Mouse (Mus musculus): Measurements from ENCODE around the gene Serac1. TPM values are rescaled to one million over a fixed set of nuclear protein-coding genes. Genes with fewer than 3 reads are reported as not detected.

Gene Serac1
- polyA plus RNA-seq, 1 experiment from 2014 or later, result 4.7 TPM

DNA sequence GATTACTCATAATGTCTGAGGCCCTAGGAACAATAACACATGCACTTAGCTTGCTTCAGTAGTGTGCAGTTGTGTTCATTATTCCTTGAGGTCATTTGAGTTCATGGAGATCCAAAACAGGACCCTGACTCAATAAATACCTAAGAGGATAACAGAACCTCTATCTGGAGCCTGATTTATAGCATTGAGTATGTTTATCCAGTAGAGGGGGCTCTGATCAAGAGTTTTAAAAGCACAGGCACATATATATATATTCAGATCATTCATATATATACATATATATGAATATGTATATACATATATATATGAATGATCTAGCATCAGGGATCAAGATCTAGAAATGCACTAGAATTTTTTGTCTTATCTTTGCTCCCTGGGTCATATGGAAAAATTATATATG, 16.0 kb upstream of the Serac1 start:
- Histone ChIP-seq H3K9ac (ENCODE audit: low read length) (no peak overlapping the region), H3K27ac (replicated peaks; ENCODE audit: low read depth, low read length) (no peak overlapping the region), H3K4me3 (ENCODE audit: low read depth, low read length) (no peak overlapping the region), H3K27me3 (ENCODE audit: control insufficient read depth, insufficient read depth, low read length) (no peaks in the 10 kb centered on the region), H3K4me1 (ENCODE audit: control insufficient read depth, insufficient read depth, low read length) (no peaks in the 10 kb centered on the region), H3K9me3 (ENCODE audit: control insufficient read depth, low read length) (no peaks in the 10 kb centered on the region), H3K4me2 (ENCODE audit: low read depth, severe bottlenecking) (no peak overlapping the region), H3K36me3 (ENCODE audit: control insufficient read depth, insufficient read depth, low read length) (no peaks in the 10 kb centered on the region)
- ATAC-seq (ENCODE audit: insufficient number of reproducible peaks, low FRiP score, low TSS enrichment, low read depth), result no peak
- no peak for DNase-seq (ENCODE audit: low spot score)

- Histone ChIP-seq H3K4me1 (ENCODE audit: control insufficient read depth, insufficient read depth, low read length) (no peaks in the 10 kb centered on the region), H3K4me2 (ENCODE audit: low read depth, severe bottlenecking) (no peak overlapping the region), H3K9me3 (ENCODE audit: control insufficient read depth, low read length) (no peaks in the 10 kb centered on the region), H3K9ac (ENCODE audit: low read length) (no peak overlapping the region), H3K27me3 (ENCODE audit: control insufficient read depth, insufficient read depth, low read length) (no peaks in the 10 kb centered on the region), H3K4me3 (ENCODE audit: low read depth, low read length) (no peak overlapping the region), H3K27ac (replicated peaks; ENCODE audit: low read depth, low read length) (no peak overlapping the region), H3K36me3 (ENCODE audit: control insufficient read depth, insufficient read depth, low read length) (no peaks in the 10 kb centered on the region)
- ATAC-seq (ENCODE audit: insufficient number of reproducible peaks, low FRiP score, low TSS enrichment, low read depth) (no peak), DNase-seq (ENCODE audit: low spot score) (no peak)
- 91% methylated on average over 6 of the region's 6 CpGs for WGBS
Measured at GRCm38 (mm10) chr17:6091604-6092003, 12.1 kb upstream of the Serac1 start.

DNA sequence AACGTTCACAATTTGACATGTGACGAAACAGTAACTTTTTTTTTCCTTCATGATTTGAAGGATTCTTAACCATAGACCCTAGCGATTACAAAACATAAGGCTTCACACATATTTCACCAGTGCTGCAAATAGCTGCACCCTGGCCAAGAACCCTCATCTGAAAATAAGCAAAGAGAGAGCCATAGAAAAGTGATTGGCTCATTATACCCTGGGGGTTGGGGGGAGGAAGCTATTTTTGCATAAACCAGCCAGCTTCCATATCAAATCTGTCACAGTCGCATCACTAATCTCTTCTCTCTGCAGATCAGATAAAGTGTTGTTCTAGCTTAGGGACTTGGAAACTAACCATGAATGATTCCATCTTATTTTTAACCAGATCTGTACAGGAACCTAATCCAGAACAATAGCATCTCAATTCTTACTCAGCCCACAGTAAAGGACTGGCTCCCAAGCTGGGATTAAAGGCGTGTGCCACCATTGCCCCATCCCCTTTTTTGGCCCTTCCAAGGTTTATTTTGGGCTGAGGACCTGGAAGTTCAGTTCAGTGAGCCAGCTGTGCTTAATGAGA, 3.9 kb upstream of the Serac1 start:
- H3K27ac ChIP-seq (replicated peaks; ENCODE audit: low read depth, low read length), result no peak overlapping the region
- no peak for DNase-seq (ENCODE audit: low spot score)
- no peak overlapping the region for H3K4me2 ChIP-seq (ENCODE audit: low read depth, severe bottlenecking)
- no peaks in the 10 kb centered on the region for H3K4me1 ChIP-seq (ENCODE audit: control insufficient read depth, insufficient read depth, low read length)
- no peaks in the 10 kb centered on the region for H3K27me3 ChIP-seq (ENCODE audit: control insufficient read depth, insufficient read depth, low read length)
- H3K4me3 ChIP-seq (ENCODE audit: low read depth, low read length), result no peak overlapping the region
- WGBS, result 91% methylated on average over 5 of the region's 5 CpGs
- no peak overlapping the region for H3K9ac ChIP-seq (ENCODE audit: low read length)
- ATAC-seq (ENCODE audit: insufficient number of reproducible peaks, low FRiP score, low TSS enrichment, low read depth), result no peak
- H3K36me3 ChIP-seq (ENCODE audit: control insufficient read depth, insufficient read depth, low read length), result peaks cover 4% of the 10 kb centered on the region; the same call in 1 of the 2 replicates
- H3K9me3 ChIP-seq (ENCODE audit: control insufficient read depth, low read length), result no peaks in the 10 kb centered on the region

GRCm38 (mm10) chr17:6073405-6073804, 6.1 kb downstream of the Serac1 start:
- WGBS, result 39% methylated on average over 7 of the region's 7 CpGs
- ATAC-seq (ENCODE audit: insufficient number of reproducible peaks, low FRiP score, low TSS enrichment, low read depth), result no peak
- Histone ChIP-seq H3K4me2 (ENCODE audit: low read depth, severe bottlenecking) (no peak overlapping the region), H3K4me1 (ENCODE audit: control insufficient read depth, insufficient read depth, low read length) (no peaks in the 10 kb centered on the region), H3K27me3 (ENCODE audit: control insufficient read depth, insufficient read depth, low read length) (no peaks in the 10 kb centered on the region), H3K36me3 (ENCODE audit: control insufficient read depth, insufficient read depth, low read length) (no peaks in the 10 kb centered on the region; the same call in 1 of the 2 replicates), H3K9me3 (ENCODE audit: control insufficient read depth, low read length) (no peaks in the 10 kb centered on the region), H3K4me3 (ENCODE audit: low read depth, low read length) (no peak overlapping the region), H3K9ac (ENCODE audit: low read length) (no peak overlapping the region), H3K27ac (replicated peaks; ENCODE audit: low read depth, low read length) (no peak overlapping the region)
- no peak for DNase-seq (ENCODE audit: low spot score)

GRCm38 (mm10) chr17:6069866-6070265, 9.7 kb downstream of the Serac1 start:
- 94% methylated on average over 6 of the region's 6 CpGs for WGBS
- no peak overlapping the region for H3K4me3 ChIP-seq (ENCODE audit: low read depth, low read length)
- no peak overlapping the region for H3K27ac ChIP-seq (replicated peaks; ENCODE audit: low read depth, low read length)
- H3K9ac ChIP-seq (ENCODE audit: low read length), result no peak overlapping the region
- H3K36me3 ChIP-seq (ENCODE audit: control insufficient read depth, insufficient read depth, low read length), result no peaks in the 10 kb centered on the region; the same call in 1 of the 2 replicates
- no peaks in the 10 kb centered on the region for H3K4me1 ChIP-seq (ENCODE audit: control insufficient read depth, insufficient read depth, low read length)
- H3K9me3 ChIP-seq (ENCODE audit: control insufficient read depth, low read length), result no peaks in the 10 kb centered on the region
- DNase-seq (ENCODE audit: low spot score) (no peak), ATAC-seq (ENCODE audit: insufficient number of reproducible peaks, low FRiP score, low TSS enrichment, low read depth) (no peak)
- no peaks in the 10 kb centered on the region for H3K27me3 ChIP-seq (ENCODE audit: control insufficient read depth, insufficient read depth, low read length)
- no peak overlapping the region for H3K4me2 ChIP-seq (ENCODE audit: low read depth, severe bottlenecking)

- ATAC-seq (ENCODE audit: insufficient number of reproducible peaks, low FRiP score, low TSS enrichment, low read depth) (no peak), DNase-seq (ENCODE audit: low spot score) (no peak)
- Histone ChIP-seq H3K9ac (ENCODE audit: low read length) (no peak overlapping the region), H3K27me3 (ENCODE audit: control insufficient read depth, insufficient read depth, low read length) (no peaks in the 10 kb centered on the region), H3K9me3 (ENCODE audit: control insufficient read depth, low read length) (no peaks in the 10 kb centered on the region), H3K36me3 (ENCODE audit: control insufficient read depth, insufficient read depth, low read length) (peaks cover 4% of the 10 kb centered on the region; the same call in 1 of the 2 replicates), H3K27ac (replicated peaks; ENCODE audit: low read depth, low read length) (no peak overlapping the region), H3K4me1 (ENCODE audit: control insufficient read depth, insufficient read depth, low read length) (no peaks in the 10 kb centered on the region), H3K4me2 (ENCODE audit: low read depth, severe bottlenecking) (no peak overlapping the region), H3K4me3 (ENCODE audit: low read depth, low read length) (no peak overlapping the region)
- WGBS, result 93% methylated on average over 7 of the region's 7 CpGs
Measured at GRCm38 (mm10) chr17:6067613-6068012, 11.9 kb downstream of the Serac1 start.

DNA sequence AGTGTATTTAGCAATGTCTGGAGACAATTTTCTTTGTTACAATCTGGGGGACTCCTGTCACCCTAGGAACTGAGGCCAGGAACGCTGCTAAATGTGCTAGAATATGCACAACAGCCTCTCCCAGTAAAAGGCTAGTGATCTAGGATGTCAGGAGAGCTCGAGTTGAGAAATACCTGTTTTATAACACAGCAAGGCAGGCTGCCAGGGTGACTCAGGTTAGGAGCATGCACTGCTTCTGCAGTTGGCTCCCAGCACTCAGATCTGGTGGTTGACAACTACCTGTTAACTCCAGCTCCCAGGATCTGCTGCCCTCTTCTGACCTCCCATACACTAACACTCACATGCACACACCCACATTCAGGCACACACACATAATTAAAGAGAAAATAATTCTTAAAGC, 13.5 kb downstream of the Serac1 start:
- Histone ChIP-seq H3K36me3 (ENCODE audit: control insufficient read depth, insufficient read depth, low read length) (peaks cover 4% of the 10 kb centered on the region; the same call in 1 of the 2 replicates), H3K4me2 (ENCODE audit: low read depth, severe bottlenecking) (no peak overlapping the region), H3K27ac (replicated peaks; ENCODE audit: low read depth, low read length) (no peak overlapping the region), H3K9ac (ENCODE audit: low read length) (no peak overlapping the region), H3K9me3 (ENCODE audit: control insufficient read depth, low read length) (no peaks in the 10 kb centered on the region), H3K27me3 (ENCODE audit: control insufficient read depth, insufficient read depth, low read length) (no peaks in the 10 kb centered on the region), H3K4me1 (ENCODE audit: control insufficient read depth, insufficient read depth, low read length) (no peaks in the 10 kb centered on the region), H3K4me3 (ENCODE audit: low read depth, low read length) (no peak overlapping the region)
- ATAC-seq (ENCODE audit: insufficient number of reproducible peaks, low FRiP score, low TSS enrichment, low read depth) (no peak), DNase-seq (ENCODE audit: low spot score) (no peak)
- WGBS, result 92% methylated on average over 2 of the region's 2 CpGs

- Histone ChIP-seq H3K4me3 (ENCODE audit: low read depth, low read length) (no peak overlapping the region), H3K27ac (replicated peaks; ENCODE audit: low read depth, low read length) (no peak overlapping the region), H3K4me1 (ENCODE audit: control insufficient read depth, insufficient read depth, low read length) (no peaks in the 10 kb centered on the region), H3K36me3 (ENCODE audit: control insufficient read depth, insufficient read depth, low read length) (peaks cover 4% of the 10 kb centered on the region; the same call in 1 of the 2 replicates), H3K9me3 (ENCODE audit: control insufficient read depth, low read length) (no peaks in the 10 kb centered on the region), H3K9ac (ENCODE audit: low read length) (no peak overlapping the region), H3K4me2 (ENCODE audit: low read depth, severe bottlenecking) (no peak overlapping the region), H3K27me3 (ENCODE audit: control insufficient read depth, insufficient read depth, low read length) (no peaks in the 10 kb centered on the region)
- no peak for ATAC-seq (ENCODE audit: insufficient number of reproducible peaks, low FRiP score, low TSS enrichment, low read depth)
- no peak for DNase-seq (ENCODE audit: low spot score)
- 91% methylated on average over 5 of the region's 5 CpGs for WGBS
Measured at GRCm38 (mm10) chr17:6063532-6063931, 16.0 kb downstream of the Serac1 start.

DNA sequence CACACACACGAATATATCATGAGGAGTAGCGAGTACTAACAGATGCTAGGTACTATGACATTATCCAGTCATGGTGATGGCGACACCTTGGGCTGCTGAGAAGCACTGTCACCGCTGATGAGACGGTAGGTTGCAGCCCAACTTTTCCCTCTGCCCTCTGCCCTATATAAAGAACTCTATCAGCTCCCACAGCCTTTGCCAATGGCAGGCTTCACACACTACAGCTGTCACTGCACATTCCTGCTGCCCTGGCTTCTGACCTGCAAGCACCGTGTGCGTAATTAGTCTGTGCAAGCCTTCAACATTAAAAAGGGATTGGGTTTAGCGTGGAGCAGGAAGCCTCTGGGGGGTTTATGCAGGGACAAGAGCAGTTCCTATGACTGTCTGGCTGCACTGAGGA, 16.7 kb downstream of the Serac1 start:
- DNase-seq (ENCODE audit: low spot score) (no peak), ATAC-seq (ENCODE audit: insufficient number of reproducible peaks, low FRiP score, low TSS enrichment, low read depth) (no peak)
- 79% methylated on average over 8 of the region's 8 CpGs for WGBS
- no peak overlapping the region for H3K27ac ChIP-seq (replicated peaks; ENCODE audit: low read depth, low read length)
- no peaks in the 10 kb centered on the region for H3K4me1 ChIP-seq (ENCODE audit: control insufficient read depth, insufficient read depth, low read length)
- H3K4me3 ChIP-seq (ENCODE audit: low read depth, low read length), result no peak overlapping the region
- H3K36me3 ChIP-seq (ENCODE audit: control insufficient read depth, insufficient read depth, low read length), result peaks cover 4% of the 10 kb centered on the region; the same call in 1 of the 2 replicates
- no peak overlapping the region for H3K9ac ChIP-seq (ENCODE audit: low read length)
- no peaks in the 10 kb centered on the region for H3K9me3 ChIP-seq (ENCODE audit: control insufficient read depth, low read length)
- H3K4me2 ChIP-seq (ENCODE audit: low read depth, severe bottlenecking), result no peak overlapping the region
- H3K27me3 ChIP-seq (ENCODE audit: control insufficient read depth, insufficient read depth, low read length), result no peaks in the 10 kb centered on the region
